Mouse (Mus musculus): ENCODE data around the gene Vmn2r15. TPM values are rescaled to one million over a fixed set of nuclear protein-coding genes. Genes with fewer than 3 reads are reported as not detected.

Gene Vmn2r15
- not detected in 2 replicates for polyA plus RNA-seq (2015; fragmentation: Nextera tagmentation; extraction: Ambion mirVana)

DNA sequence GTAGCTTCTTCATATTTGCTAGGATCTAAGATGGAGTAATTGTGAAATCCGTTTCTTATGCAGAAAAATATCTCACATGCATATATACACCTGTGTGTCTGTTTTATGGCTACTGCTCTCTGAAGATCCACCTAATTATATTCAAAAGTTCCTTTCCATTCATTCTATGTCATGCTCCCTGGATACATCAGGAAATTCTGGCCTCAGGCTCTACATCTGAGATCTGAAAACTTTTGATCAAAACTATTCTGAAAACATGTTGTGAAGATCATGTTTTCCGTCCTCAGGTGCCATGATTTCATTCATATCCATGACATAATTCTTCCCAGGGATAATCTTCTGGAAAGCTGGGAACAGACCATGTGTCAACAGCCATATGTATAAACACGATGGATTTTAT lies at the start of gene Vmn2r15:
TSS of gene Vmn2r15 (minus strand) at position 101 of the 400 bp plus-strand sequence.
- H3K27ac ChIP-seq, result no peak within 1 kb of the TSS
- 56% methylated on average over 3 of the region's 3 CpGs for WGBS

DNA sequence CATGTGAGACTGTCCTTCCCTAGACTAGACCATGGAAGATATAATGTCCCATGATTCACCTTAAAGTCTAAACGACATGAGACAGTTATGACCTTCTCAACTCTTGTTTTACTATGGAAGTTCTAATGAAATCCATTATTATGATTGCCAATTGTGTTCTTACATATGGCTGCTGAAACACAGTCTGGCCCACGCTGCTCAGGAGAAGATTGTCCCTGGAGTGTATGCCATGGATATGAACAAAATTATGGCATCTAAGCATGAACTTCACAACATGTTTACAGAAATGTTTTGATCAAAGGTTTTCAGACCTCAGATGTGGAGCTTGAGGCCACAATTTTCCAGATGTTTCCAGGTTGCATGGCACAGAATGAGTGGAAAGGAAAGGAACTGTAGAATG lies 32.4 kb upstream of the Vmn2r15 start, which contains the start of gene Vmn2r16:
TSS of gene Vmn2r16 (plus strand) at position 301 of the 400 bp plus-strand sequence.
- Histone ChIP-seq H3K4me3 (no peak within 1 kb of the TSS), H3K4me1 (no peaks in the 10 kb centered on the region), H3K9me3 (peaks cover 12% of the 10 kb centered on the region; the same call in 1 of the 2 replicates), H3K27me3 (no peaks in the 10 kb centered on the region), H3K27ac (no peak within 1 kb of the TSS), H3K4me2 (replicated peaks) (no peak within 1 kb of the TSS), H3K9ac (no peak within 1 kb of the TSS), H3K36me3 (no peaks in the 10 kb centered on the region)
- WGBS, result 55% methylated on average over 2 of the region's 2 CpGs
- ATAC-seq (ENCODE audit: low FRiP score, low read depth), result no peak

More for the DNA sequence above, at the start of gene Vmn2r15:
- Histone ChIP-seq H3K9me3 (peaks cover 10% of the 10 kb centered on the region; the same call in 1 of the 2 replicates), H3K4me2 (replicated peaks) (no peak within 1 kb of the TSS), H3K4me3 (no peak within 1 kb of the TSS), H3K9ac (no peak within 1 kb of the TSS), H3K27me3 (no peaks in the 10 kb centered on the region), H3K36me3 (no peaks in the 10 kb centered on the region), H3K4me1 (no peaks in the 10 kb centered on the region)
- ATAC-seq (ENCODE audit: low FRiP score, low read depth), result no peak

DNA sequence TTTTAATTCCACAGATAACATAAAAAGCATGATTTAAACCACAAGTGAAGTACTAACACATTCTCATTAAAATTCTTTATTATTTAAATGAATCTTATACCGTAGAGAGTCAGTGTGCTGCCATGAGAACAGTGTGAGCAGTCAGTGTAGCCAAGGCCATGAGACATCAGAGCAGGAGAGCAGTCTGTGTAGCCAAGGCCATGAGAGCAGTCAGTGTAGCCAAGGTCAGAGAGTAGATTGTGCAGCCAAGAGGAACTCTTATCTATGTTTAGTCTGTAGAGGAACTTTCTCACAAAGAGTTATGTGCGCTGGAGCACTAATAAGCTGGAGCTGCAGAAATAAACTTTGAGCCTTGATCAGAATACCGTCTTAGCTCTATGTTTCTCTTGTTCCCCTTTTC lies 2.8 kb downstream of the Vmn2r15 start:
- Histone ChIP-seq H3K9me3 (peaks cover 7% of the 10 kb centered on the region; the same call in 1 of the 2 replicates), H3K9ac (no peak overlapping the region), H3K27me3 (no peaks in the 10 kb centered on the region), H3K4me1 (no peaks in the 10 kb centered on the region), H3K4me3 (no peak overlapping the region), H3K36me3 (no peaks in the 10 kb centered on the region), H3K4me2 (replicated peaks) (no peak overlapping the region), H3K27ac (no peak overlapping the region)
- 86% methylated on average over 3 of the region's 3 CpGs for WGBS
- no peak for ATAC-seq (ENCODE audit: low FRiP score, low read depth)

Other genes starting within 250 kb of the Vmn2r15 start
- gene Vmn2r11, start 238.1 kb downstream of the Vmn2r15 start, polyA plus RNA-seq (2015; fragmentation: Nextera tagmentation; extraction: Ambion mirVana), result not detected in 2 replicates
- not detected in 2 replicates for gene Vmn2r12, start 199.7 kb downstream of the Vmn2r15 start, polyA plus RNA-seq (2015; fragmentation: Nextera tagmentation; extraction: Ambion mirVana)
- gene Vmn2r13, start 105.4 kb downstream of the Vmn2r15 start, polyA plus RNA-seq (2015; fragmentation: Nextera tagmentation; extraction: Ambion mirVana), result not detected in 2 replicates
- not detected in 2 replicates for gene Vmn2r14, start 72.9 kb downstream of the Vmn2r15 start, polyA plus RNA-seq (2015; fragmentation: Nextera tagmentation; extraction: Ambion mirVana)
- gene Vmn2r16, start 32.5 kb upstream of the Vmn2r15 start, polyA plus RNA-seq (2015; fragmentation: Nextera tagmentation; extraction: Ambion mirVana), result not detected in 2 replicates
- not detected in 2 replicates for gene Vmn2r17, start 122.0 kb upstream of the Vmn2r15 start, polyA plus RNA-seq (2015; fragmentation: Nextera tagmentation; extraction: Ambion mirVana)

Data from limb, embryonic 13.5 days (tissue).